Mouse (Mus musculus) myocyte (in vitro differentiated cells): Measurements from ENCODE around the gene Rrh.

ENCODE experiments used
- MYOG ChIP-seq, 3 experiments: IDR thresholded peaks; one replicate each; pipeline ENCODE4 v1.6.1; 2011; ENCODE audit warnings: control low read depth in 2 of 3, low read depth in 2 of 3, mild to moderate bottlenecking in 2 of 3; ENCODE audit not compliant: insufficient read length in 2 of 3, control insufficient read depth in 1 of 3, insufficient read depth in 1 of 3
- POLR2A ChIP-seq: IDR thresholded peaks from one replicate; pipeline ENCODE4 v1.6.1; 2011; ENCODE audit warnings: low read depth, mild to moderate bottlenecking, control low read depth, moderate library complexity; ENCODE audit not compliant: insufficient read length
- TCF12 ChIP-seq: IDR thresholded peaks from one replicate; pipeline ENCODE4 v1.6.1; 2011; ENCODE audit warnings: mild to moderate bottlenecking, control low read depth; ENCODE audit not compliant: poor library complexity, insufficient read depth, severe bottlenecking
- USF1 ChIP-seq: IDR thresholded peaks from one replicate; pipeline ENCODE4 v1.6.1; 2011; ENCODE audit warnings: low read depth, mild to moderate bottlenecking, control low read depth, moderate library complexity

GRCm38 (mm10) chr3:129821736-129822135 lies 651 bp downstream of the Rrh start:
- TF ChIP-seq USF1 (no peak), TCF12 (no peak), POLR2A (no peak), MYOG (IDR thresholded peaks at IDR 0.05; ENCODE audit: control insufficient read depth in 1 of 3, insufficient read depth in 1 of 3, insufficient read length in 2 of 3, low read depth in 2 of 3) (no peak)
